Mouse (Mus musculus) cerebellum, adult 18-20 months (tissue): Measurements from ENCODE around the gene Colgalt2.

Experiments used
- DNase-seq, 2 experiments: peaks; one replicate each; pipeline ENCODE4 v3.0.0; 2021

The Colgalt2 gene

GRCm38 (mm10) chr1:152538817-152539216 is 139.2 kb downstream of the Colgalt2 start:
- no peak for DNase-seq

GRCm38 (mm10) chr1:152540304-152540887 is 140.8 kb downstream of the Colgalt2 start:
- no peak for DNase-seq

DNA sequence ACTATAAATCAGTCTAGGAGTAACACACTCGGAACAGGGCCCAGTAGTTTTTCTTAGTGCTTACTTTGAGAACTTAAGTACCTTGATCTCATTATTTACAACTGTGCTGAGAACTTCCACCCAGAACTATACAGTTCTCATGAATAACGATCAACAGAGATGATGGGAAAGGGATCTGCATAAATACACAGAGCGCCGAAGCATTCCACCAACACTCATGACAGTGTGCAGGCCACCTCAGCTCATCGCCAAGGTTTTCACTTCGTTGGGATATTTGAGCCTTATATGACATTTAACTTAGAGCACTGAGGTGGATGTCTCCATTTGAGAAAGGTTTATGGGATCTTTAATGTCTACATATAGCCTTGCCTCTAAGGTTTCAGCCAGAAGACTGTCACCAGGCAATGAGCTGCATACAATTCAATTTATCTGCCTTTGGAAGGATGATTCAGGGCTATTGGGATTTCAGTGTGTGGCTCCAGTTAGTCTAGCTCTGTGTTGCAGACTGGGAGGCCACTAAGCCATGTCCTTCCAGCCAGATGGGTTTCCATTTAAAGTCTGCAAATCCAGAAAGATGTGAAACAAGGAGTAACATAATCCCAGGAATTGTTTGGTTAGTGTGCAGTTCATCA is 143.2 kb downstream of the Colgalt2 start:
- DNase-seq = no peak

- no peak for DNase-seq
These were observed 144.0 kb downstream of the Colgalt2 start for GRCm38 (mm10) chr1:152543449-152544159.

DNA sequence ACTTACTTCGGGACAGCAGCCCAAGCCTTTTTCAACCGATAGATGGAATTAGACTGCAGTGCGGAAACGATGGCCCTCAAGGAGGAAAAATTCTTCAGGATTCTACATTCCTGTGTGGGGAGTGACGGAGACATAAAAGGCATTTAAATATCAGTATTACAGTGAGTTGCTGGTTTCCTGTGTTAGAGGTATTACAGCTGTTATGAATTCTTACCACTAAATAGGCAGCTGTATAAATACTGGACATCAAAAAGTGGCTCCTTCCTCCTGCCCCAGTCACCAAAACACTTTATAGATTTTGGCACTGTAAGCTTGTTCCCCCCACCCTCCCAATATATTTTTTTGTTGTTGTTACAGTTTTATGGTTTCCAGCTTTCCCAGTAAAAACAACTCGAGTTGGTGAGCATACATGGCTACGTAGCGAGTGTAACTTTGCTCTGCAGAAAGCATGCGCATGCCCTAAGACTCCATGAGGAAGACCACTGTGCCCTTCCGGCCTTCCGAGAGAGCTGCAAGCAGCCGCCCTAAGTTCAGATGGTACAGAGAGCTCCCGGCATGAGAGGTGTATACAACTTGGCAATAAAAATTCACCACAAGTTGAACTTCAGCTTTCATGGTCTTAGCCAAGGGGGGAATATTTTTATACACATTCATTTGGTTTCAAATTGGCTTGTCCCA is 149.6 kb downstream of the Colgalt2 start:
- DNase-seq = no peak

DNA sequence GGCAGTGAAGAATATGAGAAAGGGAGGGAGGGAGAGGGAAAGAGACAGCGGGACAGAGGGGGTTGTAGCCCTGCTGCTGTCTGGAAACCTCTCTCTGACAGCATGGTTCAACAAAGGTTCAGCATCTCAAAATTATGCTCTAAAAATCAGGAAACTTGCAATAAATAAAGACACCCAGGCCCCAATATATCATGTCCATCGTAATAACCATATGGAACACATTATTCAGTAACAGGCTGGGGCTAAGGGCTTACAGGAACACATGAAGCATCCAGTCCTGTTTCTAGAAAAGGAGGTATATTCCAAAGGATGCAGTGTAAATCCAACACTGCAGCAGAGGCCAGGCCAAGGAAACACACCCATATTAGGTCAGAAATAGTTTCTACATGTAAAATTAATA is 150.9 kb downstream of the Colgalt2 start:
- DNase-seq = no peak

DNA sequence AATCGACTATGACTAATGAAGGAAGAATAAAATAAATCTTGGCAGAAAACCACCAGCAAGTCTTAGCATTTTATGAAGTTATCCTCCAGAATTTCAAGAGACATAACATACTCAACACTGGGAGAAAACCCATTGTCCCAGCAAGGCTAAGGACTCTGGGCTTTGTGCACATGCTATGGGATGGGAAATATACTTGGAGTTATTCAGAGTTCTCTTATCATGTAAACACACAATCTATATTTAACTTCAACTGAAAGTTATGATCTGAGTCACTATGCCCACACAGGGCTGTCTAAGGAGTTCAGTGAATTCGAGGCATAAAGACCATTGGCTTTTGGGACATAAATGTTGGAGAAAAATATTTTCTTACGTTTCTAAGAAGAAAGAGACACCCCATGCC is 151.3 kb downstream of the Colgalt2 start:
- DNase-seq = no peak

DNA sequence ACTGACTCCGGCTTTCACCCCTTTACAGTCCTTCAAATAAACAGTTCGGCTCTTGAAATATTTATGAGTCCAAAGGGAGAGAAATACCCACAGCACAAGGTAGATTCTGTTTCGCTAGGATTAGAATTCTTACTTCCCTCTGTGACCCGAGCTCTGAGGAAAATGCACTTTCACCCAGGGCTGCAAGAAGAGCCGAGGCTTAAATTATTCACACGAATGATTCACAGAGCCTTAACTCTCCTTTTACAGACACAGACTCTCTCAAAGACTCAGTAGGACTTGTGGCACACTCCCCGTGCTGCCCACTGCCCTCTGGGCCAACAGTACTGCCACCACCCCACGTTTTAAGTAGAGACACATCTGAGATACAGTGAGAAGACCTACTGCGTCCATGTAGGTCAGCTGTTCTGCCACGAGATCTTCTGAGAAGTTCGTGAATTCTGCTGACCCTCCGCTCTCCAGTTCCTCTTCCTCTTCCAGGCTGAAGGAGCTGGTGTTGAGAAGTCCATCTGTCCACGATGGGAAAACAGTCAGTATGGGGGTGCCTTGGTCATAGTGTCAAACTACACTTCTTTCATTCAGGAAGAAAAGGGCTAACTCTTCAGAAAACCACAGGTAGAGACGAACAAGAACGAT is 154.4 kb downstream of the Colgalt2 start:
- DNase-seq = no peak

DNA sequence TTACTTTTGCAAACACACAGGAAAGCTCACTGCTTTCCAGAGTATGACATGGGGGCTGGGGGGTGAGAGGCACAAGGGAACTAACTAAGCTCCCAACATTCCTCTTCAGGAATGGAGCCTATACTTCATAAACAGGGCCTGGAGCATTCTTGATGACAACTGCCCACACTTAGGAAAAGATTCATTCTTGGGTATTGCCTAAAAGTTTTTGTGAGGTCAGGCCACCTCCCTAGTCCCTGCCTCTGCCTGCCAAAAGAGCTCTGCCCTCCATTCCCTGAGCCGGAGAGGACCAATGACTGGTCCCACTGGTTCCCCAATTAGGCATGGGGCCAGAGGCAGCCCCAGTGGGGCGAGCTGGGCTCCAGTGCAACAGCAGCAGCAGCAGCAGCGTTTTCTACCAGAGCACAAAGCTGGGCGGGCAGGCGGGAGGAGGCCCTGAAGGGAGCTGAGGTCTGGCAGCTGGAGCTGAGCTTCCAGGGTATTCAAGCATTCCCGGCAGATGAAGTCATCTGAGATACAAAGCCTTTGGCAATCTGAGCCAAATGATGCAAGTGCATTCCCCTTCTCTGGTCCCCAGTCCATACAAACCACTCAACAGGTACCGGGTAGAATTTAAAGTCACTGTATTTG is 156.4 kb downstream of the Colgalt2 start:
- no peak for DNase-seq

- DNase-seq = no peak
These were observed 157.1 kb downstream of the Colgalt2 start for GRCm38 (mm10) chr1:152556576-152557281.
